Mouse (Mus musculus): ENCODE measurements around the gene Hmgb2.

GRCm38 (mm10) chr8:57487441-57488155 is 24.1 kb upstream of the Hmgb2 start, which contains the start of gene Sap30:
- TF ChIP-seq CTCF (IDR thresholded peaks at IDR 0.05; ENCODE audit: control insufficient read depth, insufficient read depth, low read length): no peak; the same call in 1 of the 2 replicates
- TF ChIP-seq POLR2A (IDR thresholded peaks at IDR 0.05; ENCODE audit: borderline replicate concordance, control insufficient read depth, low read depth, low read length): peak; percentile 78
